Mouse (Mus musculus) heart, adult 2 months (tissue): Measurements from ENCODE around the gene Slc36a2.

ENCODE experiments used
- CTCF ChIP-seq: fragments of 200-600 bp; IDR thresholded peaks from 2 replicates; pipeline ENCODE4 v1.8.1; 2022; ENCODE audit warnings: antibody characterized with exemption, mild to moderate bottlenecking, moderate library complexity
- POLR2A ChIP-seq: fragments of 200-500 bp; IDR thresholded peaks from 2 replicates; pipeline ENCODE4 v1.6.1; 2011; ENCODE audit warnings: mild to moderate bottlenecking, low read depth, low read length, control low read depth; ENCODE audit not compliant: insufficient read depth

DNA sequence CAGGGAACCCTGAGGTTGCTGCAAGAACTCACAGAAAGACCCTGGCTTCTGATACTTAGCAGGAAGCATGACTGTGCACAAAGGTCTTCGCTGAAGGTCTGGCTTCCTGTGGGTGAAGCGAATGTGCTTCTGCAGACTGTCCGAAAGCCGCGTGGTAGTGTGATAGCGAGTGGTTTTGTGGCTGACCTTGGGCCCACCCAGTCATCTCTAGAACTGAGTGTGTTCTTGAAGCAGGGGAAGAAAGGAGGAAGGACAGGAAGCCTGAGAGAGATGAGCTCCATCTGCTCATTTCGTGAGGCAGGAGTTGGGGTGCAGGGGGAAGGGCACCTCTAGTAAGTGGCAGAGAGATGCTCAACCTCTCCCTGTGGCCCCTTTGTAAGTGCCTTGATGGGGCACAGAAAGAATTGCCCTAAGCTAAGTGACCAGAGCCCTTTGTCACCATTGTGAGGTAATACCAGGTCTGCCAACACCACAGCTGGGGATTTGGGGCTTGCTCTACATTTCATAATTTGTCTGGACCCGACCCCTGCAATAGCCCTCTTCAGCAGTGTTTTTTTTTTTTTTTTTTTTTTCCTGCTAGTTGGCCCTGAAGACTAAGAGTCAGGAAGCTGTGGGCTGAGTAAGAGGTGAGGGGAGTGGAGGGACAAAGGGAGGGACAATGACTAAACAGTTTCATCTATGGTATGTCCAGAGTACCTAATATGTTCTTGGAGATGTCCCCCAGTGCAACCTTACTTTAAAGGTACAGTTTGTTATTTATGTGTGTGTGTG, 13.0 kb upstream of the Slc36a2 start:
- no peak for TF ChIP-seq POLR2A
- no peak for TF ChIP-seq CTCF
